Mouse (Mus musculus): Measurements from ENCODE around the gene Mon1b. TPM values are rescaled to one million over a fixed set of nuclear protein-coding genes. Genes with fewer than 3 reads are reported as not detected.

The Mon1b gene
- polyA plus RNA-seq (2012) = 0.31 and 0.34 TPM in 2 replicates

DNA sequence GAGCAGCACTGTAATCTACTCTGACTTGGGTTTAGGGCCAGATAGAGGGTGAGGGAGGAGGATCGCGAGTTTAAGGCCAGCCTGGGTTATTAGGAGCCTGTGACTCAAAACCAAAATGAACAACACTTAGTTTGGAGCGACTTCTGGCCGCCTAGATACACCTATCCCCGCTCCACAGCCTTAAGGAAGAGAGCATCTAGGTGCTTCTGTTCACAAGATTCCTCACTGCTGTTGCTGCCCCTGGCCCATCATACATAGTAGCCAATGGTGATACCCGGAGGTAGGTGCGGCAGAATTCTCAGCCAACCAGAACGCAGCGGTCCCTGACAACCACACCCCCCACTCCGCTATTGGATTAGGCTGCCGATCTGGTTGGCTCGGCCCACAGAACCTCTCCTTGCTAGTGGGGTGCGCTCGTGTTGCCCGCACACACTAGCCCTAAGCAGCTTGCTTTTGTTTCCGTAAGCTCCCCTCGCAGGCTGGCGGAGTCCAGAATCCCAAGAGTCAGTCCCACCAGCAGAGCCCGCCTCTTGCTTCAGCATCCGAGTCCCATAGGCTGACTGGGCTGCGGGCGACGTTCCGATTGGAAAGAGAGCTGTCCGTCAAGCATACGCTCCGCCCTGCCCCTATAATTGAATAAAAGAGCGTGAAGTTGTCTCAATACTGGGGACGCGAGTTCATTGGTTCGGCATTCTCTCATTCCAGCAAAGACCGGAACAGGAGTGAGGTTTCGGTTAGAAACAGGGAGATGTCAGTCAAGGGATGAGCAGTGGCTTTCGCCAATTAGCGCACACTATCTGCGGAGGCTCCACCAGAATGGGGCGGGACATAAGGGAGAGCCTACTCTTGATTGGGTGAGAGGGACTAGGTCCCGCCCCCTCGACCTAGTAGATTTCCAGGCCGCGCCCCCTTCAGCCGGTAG is at the start of gene Mon1b:
TSS of gene Mon1b (plus strand) at position 918 of the 922 bp plus-strand sequence.
- peak within 1 kb of the TSS; percentile 88 for H3K4me3 ChIP-seq (replicated peaks)
- no peak for TF ChIP-seq TAL1 (IDR thresholded peaks at IDR 0.05; ENCODE audit: low read length)
- no peak for TF ChIP-seq GATA1 (IDR thresholded peaks at IDR 0.05; ENCODE audit: low read length)
- H3K36me3 ChIP-seq (ENCODE audit: control insufficient read depth) = peaks cover 25% of the 10 kb centered on the region
- H3K27me3 ChIP-seq (ENCODE audit: control insufficient read depth) = no peaks in the 10 kb centered on the region
- no peaks in the 10 kb centered on the region for H3K9me3 ChIP-seq (ENCODE audit: control insufficient read depth, low read length)
- peaks cover 27% of the 10 kb centered on the region for H3K4me1 ChIP-seq (ENCODE audit: control insufficient read depth)

DNA sequence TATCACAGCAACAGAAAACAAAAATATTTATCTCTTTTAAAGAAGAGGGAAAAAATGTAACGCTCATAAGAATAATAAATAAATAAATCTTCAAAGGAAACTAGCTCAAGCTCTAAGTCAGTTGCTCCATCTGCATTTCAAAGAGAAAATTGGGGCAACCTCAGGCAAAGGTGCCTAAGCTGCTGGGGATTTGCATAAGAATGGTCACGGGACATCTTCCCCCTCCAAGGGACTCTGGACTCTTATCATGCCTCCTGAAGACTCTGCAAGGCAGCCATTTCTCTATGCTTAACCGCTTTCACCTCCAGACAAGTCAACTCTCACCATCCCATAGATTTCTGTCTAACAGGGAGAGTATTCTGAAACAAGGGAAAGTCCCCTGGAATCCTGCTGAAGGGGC is 37.0 kb upstream of the Mon1b start:
- Histone ChIP-seq H3K36me3 (ENCODE audit: control insufficient read depth) (no peaks in the 10 kb centered on the region), H3K9me3 (ENCODE audit: control insufficient read depth, low read length) (peaks cover 18% of the 10 kb centered on the region), H3K27me3 (ENCODE audit: control insufficient read depth) (no peaks in the 10 kb centered on the region), H3K4me3 (replicated peaks) (no peak overlapping the region), H3K4me1 (ENCODE audit: control insufficient read depth) (no peaks in the 10 kb centered on the region)
- no peak for TF ChIP-seq TAL1 (IDR thresholded peaks at IDR 0.05; ENCODE audit: low read length)
- TF ChIP-seq GATA1 (IDR thresholded peaks at IDR 0.05; ENCODE audit: low read length) = no peak

GRCm38 (mm10) chr8:113632634-113633033 is 2.8 kb upstream of the Mon1b start:
- no peaks in the 10 kb centered on the region for H3K27me3 ChIP-seq (ENCODE audit: control insufficient read depth)
- peaks cover 25% of the 10 kb centered on the region for H3K4me1 ChIP-seq (ENCODE audit: control insufficient read depth)
- H3K36me3 ChIP-seq (ENCODE audit: control insufficient read depth) = peaks cover 2% of the 10 kb centered on the region
- TF ChIP-seq GATA1 (IDR thresholded peaks at IDR 0.05; ENCODE audit: low read length) = no peak
- no peak for TF ChIP-seq TAL1 (IDR thresholded peaks at IDR 0.05; ENCODE audit: low read length)
- H3K4me3 ChIP-seq (replicated peaks) = no peak overlapping the region
- no peaks in the 10 kb centered on the region for H3K9me3 ChIP-seq (ENCODE audit: control insufficient read depth, low read length)

DNA sequence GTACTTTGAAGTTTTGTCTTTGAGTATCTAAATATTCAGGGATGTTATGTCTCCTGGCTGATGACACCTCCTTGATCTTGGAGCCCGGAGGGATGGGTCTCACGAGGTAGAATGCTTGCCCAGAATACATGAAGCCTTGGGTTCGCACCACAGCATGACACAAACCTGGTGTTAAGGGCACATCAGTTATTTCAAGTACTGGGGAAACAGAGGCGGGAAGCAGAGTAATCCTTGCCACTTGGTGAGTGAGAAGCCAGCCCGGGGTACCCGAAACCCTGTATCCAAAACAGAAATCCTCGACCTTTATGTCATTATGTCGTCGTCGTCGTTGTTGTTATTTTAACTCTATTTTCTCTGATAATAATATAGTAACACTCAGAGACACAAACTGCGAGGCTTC is 1.2 kb upstream of the Mon1b start:
- H3K9me3 ChIP-seq (ENCODE audit: control insufficient read depth, low read length) = no peaks in the 10 kb centered on the region
- no peaks in the 10 kb centered on the region for H3K27me3 ChIP-seq (ENCODE audit: control insufficient read depth)
- H3K36me3 ChIP-seq (ENCODE audit: control insufficient read depth) = peaks cover 17% of the 10 kb centered on the region
- H3K4me1 ChIP-seq (ENCODE audit: control insufficient read depth) = peaks cover 27% of the 10 kb centered on the region
- H3K4me3 ChIP-seq (replicated peaks) = peak overlapping the region; percentile 88
- TF ChIP-seq GATA1 (IDR thresholded peaks at IDR 0.05; ENCODE audit: low read length) = no peak
- no peak for TF ChIP-seq TAL1 (IDR thresholded peaks at IDR 0.05; ENCODE audit: low read length)

- H3K36me3 ChIP-seq (ENCODE audit: control insufficient read depth) = peaks cover 32% of the 10 kb centered on the region
- no peaks in the 10 kb centered on the region for H3K9me3 ChIP-seq (ENCODE audit: control insufficient read depth, low read length)
- peak; percentile 63 for TF ChIP-seq GATA1 (IDR thresholded peaks at IDR 0.05; ENCODE audit: low read length)
- no peak for TF ChIP-seq TAL1 (IDR thresholded peaks at IDR 0.05; ENCODE audit: low read length)
- H3K4me1 ChIP-seq (ENCODE audit: control insufficient read depth) = peaks cover 27% of the 10 kb centered on the region
- H3K27me3 ChIP-seq (ENCODE audit: control insufficient read depth) = no peaks in the 10 kb centered on the region
- peak overlapping the region; percentile 88 for H3K4me3 ChIP-seq (replicated peaks)
Measured at GRCm38 (mm10) chr8:113635592-113636279, 349 bp downstream of the Mon1b start.

DNA sequence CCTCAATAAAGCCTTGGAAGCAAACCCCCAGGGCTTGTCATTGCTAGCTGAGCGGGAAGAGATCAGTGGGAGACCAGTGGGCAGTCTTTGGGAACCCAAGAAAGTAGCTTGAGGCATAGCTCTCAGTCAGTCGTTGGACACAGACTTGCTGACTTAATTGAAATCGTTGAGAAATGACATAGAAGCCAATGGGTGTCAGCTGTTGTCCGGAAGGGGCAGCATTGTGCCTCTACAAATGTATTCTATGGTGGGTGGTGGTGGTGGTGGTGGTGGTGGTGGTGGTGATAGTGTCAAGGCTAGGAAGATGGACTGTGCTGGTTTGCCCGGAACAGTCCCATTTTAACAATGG is 867 bp downstream of the Mon1b start:
- Histone ChIP-seq H3K4me1 (ENCODE audit: control insufficient read depth) (peaks cover 27% of the 10 kb centered on the region), H3K4me3 (replicated peaks) (peak overlapping the region; percentile 88), H3K27me3 (ENCODE audit: control insufficient read depth) (no peaks in the 10 kb centered on the region), H3K9me3 (ENCODE audit: control insufficient read depth, low read length) (no peaks in the 10 kb centered on the region), H3K36me3 (ENCODE audit: control insufficient read depth) (peaks cover 34% of the 10 kb centered on the region)
- TF ChIP-seq GATA1 (IDR thresholded peaks at IDR 0.05; ENCODE audit: low read length) = no peak
- TF ChIP-seq TAL1 (IDR thresholded peaks at IDR 0.05; ENCODE audit: low read length) = no peak

DNA sequence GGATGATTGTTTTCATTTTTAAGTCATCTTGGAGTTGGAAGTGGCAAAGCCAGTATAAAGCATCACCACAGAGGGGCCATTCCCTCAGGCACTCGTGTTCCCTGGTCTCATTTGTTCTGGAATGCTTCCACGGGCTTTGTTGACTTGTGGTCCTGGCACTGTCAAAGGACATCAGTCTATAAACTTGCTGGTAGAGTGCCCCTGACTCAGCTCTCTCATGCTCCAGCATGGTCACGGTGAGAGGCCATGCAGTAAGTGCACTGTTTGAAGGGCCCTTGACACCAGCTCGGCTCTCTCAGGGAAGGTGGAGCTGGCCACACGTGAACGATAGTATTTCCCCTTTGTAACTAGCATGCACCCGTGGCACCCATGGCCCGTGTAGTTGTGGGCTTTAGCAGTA is 5.0 kb downstream of the Mon1b start:
- peaks cover 18% of the 10 kb centered on the region for H3K4me1 ChIP-seq (ENCODE audit: control insufficient read depth)
- TF ChIP-seq TAL1 (IDR thresholded peaks at IDR 0.05; ENCODE audit: low read length) = no peak
- TF ChIP-seq GATA1 (IDR thresholded peaks at IDR 0.05; ENCODE audit: low read length) = no peak
- H3K4me3 ChIP-seq (replicated peaks) = no peak overlapping the region
- no peaks in the 10 kb centered on the region for H3K9me3 ChIP-seq (ENCODE audit: control insufficient read depth, low read length)
- H3K27me3 ChIP-seq (ENCODE audit: control insufficient read depth) = no peaks in the 10 kb centered on the region
- peaks cover 52% of the 10 kb centered on the region for H3K36me3 ChIP-seq (ENCODE audit: control insufficient read depth)

- H3K36me3 ChIP-seq (ENCODE audit: control insufficient read depth) = peaks cover 48% of the 10 kb centered on the region
- H3K4me3 ChIP-seq (replicated peaks) = no peak within 1 kb of the TSS
- H3K9me3 ChIP-seq (ENCODE audit: control insufficient read depth, low read length) = no peaks in the 10 kb centered on the region
- H3K27me3 ChIP-seq (ENCODE audit: control insufficient read depth) = no peaks in the 10 kb centered on the region
- no peak for TF ChIP-seq TAL1 (IDR thresholded peaks at IDR 0.05; ENCODE audit: low read length)
- TF ChIP-seq GATA1 (IDR thresholded peaks at IDR 0.05; ENCODE audit: low read length) = no peak
- no peaks in the 10 kb centered on the region for H3K4me1 ChIP-seq (ENCODE audit: control insufficient read depth)
Measured at GRCm38 (mm10) chr8:113642926-113643325, 7.5 kb downstream of the Mon1b start, which contains the start of gene Syce1l. Gene Syce1l, plus strand, starts transcription at chr8:113643213.

Data from erythroblast, embryonic 14.5 days (primary cell).